Mouse (Mus musculus) CD4-positive helper T cell, adult 2 months (primary cell): ENCODE results near the gene Ubac2.
"Not testable (repeated sequence)": the region's sequence is repeated elsewhere in the genome, so short reads cannot be mapped to it uniquely, and the experiment has no call there.

ENCODE experiments used
- DNase-seq: peaks from one replicate; pipeline ENCODE4 v3.0.0-alpha.2; 2012; ENCODE audit warnings: low read depth, missing footprints, low spot score

The Ubac2 gene

DNA sequence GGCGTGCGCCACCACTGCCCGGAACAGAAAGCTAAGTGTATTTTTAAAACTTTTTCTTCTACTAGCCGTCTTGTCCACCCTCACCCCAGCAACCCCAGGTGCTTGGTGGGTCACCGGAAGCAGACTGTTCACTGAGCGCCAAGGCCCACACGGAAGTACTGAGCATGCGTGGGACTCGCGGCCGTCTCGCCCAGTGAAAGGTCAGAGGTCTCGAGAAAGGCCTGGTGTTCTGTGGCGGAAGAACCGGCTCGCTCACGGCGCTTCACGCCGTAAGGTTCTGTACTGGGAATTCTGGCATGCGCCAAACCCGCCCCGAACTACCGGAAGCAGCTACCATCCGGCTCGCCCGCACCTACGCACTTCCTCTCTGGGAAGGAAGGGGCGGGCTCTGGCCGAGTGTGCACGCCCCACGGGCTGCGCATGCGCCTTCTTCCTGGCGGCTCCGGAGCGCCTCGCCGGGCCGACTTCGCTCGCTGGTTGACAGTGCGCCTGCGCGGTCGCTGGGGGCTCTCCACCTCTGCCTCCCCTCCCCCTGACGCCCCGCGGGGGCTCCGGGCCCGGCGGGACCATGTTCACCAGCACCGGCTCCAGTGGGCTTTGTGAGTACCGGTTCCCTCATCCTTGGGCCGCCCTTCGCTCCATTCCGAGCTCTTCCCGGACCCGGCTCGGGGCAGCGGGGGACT, at the start of gene Ubac2:
Ubac2 (plus strand) TSS at position 445 of the 683 bp plus-strand sequence.
- DNase-seq: peak; percentile 98

DNA sequence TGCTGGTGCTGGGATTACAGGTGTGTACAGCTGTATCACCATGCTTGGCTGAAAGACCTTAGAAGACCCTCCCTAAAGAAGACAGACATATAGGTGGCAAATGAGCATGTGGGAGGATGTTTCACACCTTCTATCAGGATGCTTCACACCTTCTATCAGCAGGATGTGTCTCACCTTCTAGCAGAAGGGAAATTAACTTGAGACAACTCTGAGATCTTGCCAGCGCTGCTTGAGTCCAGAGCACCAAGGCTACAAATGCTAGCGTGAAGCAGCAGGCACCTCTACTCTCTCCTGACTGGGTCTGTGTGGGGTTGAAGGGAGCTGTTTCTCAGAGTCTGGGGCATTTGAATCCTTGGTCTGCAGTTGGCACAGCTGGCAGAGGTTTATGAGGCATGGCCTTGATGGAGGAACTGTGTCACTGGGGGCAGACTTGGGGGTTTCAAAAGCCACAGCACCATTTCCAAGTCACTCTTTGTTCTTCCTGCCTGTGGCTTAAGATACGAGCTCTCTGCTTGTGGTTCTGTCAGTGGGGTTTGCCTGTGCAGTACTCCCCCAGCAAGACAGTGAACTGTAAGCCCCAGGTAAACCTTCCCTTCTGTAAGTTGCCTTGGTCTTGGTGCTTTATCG, 48.5 kb upstream of the Ubac2 start:
- peak; percentile 48 for DNase-seq

DNA sequence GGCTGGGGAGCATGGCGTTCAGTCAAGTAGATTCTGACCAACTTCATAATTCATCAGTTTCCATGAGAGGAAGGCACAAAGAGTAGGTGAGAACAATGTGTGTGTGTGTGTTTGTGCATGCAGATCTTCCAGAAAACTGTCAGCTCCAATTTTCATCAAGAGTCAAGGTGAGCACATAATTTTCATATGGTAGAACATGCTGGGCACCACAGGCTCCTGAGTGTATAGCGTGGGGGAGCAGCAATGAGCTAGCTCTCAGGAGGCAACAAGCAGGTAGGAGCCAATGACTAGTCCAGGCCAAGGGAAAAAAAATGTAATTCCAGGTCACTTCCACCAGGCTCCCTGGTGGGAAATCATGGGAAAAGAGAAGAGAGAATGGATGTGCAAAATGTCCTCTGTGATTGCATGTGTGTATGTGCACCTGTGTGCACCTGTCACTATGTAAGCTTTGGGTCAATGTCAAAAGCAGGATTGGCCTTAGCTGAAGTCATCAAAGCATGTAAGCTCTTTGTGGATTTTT, 45.4 kb upstream of the Ubac2 start:
- DNase-seq: no peak

DNA sequence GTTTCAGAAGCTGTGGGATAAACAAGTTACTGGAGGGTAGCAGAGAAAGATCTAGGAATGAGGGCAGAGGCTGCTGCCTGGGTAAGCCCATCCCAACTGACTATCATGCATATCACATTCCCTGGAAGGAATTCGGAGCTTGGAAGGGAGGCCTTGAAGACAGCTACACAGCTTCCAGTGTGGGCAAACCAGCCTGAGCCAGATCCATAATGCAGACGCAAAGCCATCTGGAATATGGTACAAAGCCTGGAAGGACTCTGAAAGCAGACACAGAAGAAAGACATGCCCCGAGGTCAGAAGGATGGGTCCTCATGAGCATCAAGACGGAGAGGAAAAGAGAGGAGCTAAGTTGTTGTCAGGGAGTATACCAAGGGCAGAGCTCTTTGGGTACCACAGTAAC, 40.3 kb upstream of the Ubac2 start:
- no peak for DNase-seq

DNA sequence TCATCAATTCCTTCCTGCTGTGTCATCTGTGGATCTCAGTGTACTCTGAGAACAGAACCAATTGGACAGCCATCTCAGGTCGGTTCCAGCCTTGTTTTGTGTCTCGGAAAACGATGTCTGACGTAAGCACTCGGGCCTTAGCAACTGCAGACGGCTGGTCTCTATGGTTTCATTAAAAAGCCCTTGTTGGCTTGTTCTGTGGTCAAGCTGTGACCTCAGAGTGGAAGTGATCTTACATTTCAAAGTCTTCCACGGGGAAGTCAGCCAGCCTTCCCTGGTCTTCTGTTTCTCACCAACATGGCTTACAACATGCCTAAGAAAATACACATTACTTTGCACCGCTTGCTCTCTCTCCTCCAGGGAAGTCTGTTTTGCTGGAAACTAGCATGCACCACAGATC, 38.2 kb upstream of the Ubac2 start:
- no peak for DNase-seq

DNA sequence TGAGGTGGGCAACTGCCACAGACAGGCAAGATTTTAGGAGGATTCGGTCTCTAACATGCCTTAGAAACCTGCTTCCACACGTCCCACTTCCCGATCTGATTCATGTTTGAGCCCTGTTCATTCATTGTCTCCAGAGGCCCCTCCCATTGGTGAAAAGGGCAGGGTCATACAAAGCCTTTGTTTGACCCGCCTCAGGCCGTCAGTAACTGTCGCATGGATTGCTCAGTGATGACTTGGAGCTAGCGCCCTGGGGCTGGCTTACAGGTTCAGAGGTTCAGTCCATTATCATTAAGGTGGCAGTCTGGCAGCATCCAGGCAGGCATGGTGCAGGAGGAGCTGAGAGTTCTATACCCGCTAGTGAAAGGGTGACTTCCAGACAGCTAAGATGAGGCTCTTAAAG, 33.9 kb upstream of the Ubac2 start:
- no peak for DNase-seq

DNA sequence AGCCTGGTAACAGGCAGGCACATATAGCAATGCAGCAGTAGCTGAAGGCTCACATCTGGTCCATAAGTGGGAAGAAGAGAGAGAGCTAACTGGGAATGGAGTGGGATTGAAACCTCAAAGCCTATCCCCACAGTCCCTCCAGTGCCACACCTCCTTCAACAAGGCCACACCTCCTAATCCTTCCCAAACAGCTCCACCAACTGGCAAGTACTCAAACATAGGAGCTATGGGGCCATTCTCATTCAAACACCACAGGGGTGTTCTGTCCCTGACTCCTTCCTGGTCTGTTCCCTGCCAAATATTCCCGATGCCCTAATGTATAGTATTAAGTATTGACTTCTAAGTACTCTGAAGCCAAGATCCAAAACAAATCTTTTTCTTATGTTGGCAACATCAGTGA, 27.2 kb upstream of the Ubac2 start:
- no peak for DNase-seq

DNA sequence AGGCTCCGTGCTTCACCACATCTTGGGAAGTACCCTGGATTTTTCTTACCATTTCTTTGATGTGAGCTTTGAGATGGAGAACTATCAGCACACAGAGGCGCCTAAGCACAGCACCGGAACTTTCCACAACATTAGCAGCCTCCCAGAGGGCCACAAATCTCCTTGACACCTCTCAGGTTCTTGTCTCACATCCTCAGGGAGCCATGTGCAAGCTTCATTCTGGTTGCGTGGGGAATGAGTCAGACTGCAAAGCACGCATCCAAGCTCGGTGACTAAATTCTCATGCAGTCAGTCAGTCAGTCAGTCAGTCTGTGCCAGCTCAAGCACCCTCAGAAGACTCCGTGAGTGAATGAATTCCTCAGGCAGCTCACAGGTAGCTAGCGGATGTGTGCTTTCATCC, 25.9 kb upstream of the Ubac2 start:
- no peak for DNase-seq

DNA sequence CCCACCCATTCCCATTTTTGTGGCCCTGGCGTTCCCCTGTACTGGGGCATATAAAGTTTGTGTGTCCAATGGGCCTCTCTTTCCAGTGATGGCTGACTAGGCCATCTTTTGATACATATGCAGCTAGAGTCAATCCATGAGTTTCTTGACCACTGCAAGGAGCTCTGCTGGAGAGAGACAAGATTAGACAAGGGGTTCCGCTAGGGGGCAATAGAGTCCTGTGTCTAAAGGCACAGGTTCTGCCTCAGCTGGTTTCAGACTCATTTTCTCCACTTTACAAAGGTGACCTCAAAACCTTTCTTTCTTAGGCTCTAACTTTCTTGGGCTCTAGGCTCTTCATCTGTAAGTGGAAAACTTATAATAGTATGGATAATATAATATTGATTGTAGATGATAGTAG, 13.3 kb upstream of the Ubac2 start:
- DNase-seq: peak; percentile 82

DNA sequence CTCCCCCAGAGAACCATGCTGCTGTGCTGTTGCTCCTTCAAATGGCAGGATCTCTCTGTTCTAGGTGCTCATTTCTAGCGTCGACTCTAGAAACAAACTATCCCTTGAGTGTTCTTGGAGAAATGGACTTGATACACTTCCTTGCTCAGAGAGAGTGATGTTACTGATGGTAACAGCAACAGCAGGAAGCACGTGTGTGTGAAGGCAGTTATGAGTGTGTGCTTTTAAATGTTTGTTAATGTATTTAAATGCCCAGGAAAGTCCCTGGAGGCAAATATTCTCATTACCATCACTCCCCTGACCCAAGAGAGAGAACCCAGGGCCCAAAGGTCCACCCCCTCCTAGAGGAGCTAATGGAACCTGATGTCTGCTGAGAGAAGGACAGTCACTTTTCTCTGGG, 11.8 kb upstream of the Ubac2 start:
- no peak for DNase-seq

DNA sequence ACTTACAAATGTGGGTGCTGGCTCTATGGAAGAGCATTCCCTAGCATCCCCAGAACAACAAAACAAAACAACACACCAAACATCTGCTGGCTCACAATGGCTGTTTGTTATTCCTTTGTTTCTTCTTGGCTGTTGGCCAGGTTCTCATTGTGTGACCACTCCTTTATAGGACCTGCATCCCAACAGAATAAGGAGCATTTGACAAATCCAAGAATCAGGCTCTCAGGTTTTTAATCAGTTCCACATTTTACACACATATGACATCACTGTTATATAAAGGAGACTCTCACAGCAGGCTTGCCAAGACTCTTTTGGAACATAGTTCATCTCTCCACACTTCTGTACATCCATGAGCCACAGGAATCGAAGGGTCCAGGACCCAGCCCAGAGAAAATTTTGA, 9.3 kb upstream of the Ubac2 start:
- no peak for DNase-seq

DNA sequence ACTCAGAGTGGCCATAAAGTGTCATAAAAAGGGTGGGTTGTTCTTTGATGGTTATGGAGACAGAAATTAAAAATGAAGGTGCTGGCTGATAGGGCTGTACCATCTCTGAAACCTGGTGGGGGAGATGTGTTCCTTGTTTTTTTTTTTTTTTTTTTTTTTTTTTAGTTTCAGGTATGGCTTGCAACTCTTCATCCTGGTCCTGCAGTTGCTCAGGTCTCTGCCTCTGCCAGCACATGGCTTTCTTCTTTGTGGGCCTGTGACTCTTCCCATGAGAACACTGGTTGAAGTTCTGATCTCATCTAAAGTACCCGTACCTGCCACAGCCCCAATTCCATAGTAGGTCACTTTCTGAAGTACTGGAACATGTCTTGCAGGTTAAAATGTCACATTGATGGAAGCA, 5.7 kb upstream of the Ubac2 start:
- DNase-seq: no peak

DNA sequence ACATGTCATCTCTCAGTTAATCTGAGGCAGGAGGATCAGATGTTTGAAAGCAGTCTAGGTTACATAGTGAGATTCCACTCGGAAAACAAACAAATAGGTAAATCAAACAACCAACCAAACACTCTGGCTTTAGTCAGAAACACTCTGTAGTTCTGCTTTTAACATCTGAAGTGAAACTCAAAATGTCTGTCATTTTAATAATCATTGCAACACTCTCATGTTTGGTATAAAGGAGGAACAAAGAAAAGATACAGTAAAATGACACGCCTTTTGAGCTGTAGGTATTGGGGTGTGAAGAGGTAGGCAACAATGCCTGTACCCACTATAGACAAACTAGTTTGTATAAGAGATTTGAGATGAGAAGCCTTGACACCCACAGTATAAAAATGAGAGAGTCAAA, 5.2 kb upstream of the Ubac2 start:
- DNase-seq: no peak

DNA sequence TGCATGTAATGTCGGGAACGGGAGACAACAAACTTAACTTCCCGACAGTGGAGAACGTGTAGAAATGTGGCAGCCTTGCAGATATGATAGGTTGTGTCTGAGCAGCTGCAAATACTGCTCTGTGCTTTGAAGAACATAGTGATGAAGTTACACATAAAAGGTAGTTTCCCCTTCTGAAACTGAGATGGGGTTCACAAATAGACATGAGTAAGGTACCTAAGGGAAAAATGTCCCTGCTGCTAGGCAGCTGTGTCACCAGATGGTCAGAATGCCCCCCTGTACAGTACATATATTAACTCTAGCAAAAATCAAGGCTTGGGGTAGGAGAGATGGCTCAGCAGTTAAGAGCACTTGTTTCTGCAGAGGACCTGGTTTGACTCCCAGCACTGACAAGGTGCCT, 4.8 kb upstream of the Ubac2 start:
- DNase-seq: no peak

DNA sequence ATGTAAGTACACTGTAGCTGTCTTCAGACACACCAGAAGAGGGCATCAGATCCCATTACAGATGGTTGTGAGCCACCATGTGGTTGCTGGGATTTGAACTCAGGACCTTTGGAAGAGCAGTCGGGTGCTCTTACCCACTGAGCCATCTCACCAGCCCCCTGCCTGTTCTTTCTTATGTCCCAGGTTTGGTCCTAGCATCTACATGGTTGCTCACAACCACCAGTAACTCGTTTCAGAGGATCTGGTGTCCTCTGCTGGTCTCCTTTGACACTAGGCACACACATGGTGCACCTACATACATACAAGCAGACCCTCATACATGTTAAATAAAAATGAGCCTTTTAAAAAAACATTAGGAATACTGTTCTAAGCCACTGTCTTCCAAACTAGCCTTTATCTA, 2.2 kb upstream of the Ubac2 start:
- DNase-seq: not testable (repeated sequence)

DNA sequence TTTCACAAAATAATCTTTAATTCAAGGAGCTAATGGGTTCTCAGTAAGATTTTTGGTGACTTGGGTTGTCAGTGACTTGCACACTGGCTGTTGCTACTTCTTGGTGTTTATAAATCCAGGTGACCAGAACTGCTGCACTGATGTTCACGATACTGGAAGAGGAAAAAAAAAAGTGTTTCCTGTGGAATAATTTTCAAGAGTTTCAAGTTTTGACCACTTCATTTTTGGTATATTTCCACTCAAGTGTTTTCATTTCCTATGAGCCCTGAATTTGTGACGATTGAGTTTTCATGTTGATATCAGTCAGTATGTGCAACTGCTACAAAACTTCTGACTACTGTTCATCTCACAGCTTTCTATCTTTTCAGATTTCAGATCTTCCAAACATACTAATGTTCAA, 1.6 kb upstream of the Ubac2 start:
- no peak for DNase-seq

DNA sequence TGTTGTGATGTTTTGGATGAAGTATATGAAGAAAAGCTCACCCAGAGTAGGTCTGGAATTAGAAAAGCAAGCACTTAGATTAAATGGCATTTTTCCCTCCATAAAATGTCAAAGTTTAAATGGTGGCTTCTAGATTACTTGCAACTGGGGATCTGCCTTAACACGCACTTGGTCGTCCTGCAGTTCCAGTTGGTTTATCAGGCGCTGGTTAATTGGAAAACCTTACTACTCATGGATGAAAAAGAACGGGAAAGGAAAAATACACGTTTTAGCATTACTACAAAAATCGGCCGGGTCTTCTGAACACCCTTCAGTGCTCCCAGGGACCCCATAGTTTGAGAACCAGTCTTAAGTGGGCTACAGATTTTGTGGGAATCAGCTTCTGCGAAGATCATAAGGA, 780 bp upstream of the Ubac2 start:
- DNase-seq: no peak

DNA sequence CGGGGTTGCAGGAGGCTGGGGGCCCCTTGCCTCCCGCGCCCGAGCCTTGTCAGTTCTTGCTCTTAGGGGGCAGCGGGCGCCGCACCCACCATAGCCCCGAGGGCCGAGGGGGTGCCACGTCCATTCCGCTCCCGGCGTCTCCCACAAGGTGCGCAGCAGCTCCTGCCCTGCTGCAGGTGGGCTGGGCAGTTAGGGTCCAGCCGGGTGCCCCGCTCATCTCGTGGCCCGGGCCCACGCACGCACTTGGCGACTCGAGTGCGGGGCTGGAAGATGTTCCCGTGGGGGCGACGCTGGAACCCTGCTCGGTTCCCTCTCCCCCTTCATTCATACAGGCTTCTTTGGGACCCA, 413 bp downstream of the Ubac2 start:
- DNase-seq: no peak

DNA sequence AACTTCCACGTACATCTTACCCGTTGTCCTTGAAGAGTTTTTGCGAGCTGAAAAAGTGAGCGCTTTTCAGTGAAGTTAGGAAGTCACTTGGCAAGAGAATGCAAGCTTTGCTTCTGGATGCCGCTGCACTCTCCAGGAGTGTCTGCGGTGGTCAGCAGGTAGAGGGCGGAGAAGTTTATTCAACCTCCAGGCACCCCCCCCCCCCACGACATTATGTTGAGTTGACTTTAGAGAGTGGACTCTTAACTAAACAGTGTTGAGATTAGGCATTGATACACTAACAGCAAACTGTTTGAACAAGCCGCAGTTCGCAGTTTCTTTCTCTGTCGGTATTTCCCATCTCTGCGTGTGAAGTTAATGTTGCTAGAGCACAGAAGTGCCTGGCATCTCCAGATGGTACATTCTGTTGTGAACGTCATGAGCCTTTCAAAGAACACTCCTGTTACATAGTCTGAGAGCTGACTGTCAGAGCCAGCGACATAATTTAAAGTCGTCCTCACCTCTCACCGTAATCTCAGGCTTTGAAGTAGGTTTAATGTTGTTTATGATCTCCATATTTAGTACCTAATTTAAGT, 933 bp downstream of the Ubac2 start:
- DNase-seq: peak; percentile 84

DNA sequence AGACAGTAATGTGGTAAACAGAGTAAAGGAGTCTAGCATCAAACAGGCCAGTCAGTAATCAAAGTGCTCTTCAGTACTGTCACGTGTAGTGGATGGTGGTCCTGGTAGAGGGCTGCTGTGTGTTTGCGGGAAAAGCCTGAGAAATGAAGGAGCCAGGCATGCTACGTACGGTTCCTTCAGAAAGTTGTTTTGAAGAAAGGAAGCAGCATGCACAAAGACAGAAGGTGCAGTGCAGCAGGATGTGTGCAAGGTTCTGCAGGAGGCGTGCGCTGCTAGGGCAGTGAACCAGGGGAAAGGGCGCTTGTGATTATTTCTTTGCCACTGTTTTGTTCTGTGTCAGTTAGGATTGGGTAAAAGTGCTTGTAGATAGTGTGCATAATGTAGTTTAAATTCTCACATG, 2.8 kb downstream of the Ubac2 start:
- peak; percentile 60 for DNase-seq

DNA sequence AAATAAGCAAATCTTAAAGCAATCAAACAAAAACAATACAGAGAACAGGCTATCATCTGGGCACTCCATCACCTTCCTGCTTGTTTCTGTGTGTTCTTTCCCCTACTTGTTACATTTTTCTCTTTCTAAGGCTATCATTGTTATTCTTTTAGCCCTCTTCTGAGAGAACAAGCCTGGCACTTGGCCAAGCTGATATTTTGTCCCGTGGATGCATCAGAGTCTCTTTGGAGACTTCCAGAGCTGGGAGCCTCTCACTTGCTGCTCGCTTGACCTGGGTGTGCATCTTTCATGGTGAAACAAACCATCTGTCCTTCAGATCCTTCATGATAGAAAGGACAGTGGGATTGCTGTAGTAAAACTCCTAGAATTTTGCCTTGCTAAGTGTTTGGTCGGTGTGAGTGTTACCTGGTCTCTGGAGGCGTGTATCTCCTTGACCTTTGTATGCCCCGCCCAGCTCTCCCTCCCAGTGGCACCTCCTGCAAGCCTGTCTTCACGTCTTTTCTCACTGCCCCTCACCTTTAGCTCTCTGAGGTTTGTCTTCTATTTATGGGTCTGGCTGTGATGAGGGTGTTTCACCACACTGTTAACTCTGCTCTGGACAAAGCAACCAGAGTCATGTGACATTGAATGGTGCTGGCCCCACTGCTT, 5.9 kb downstream of the Ubac2 start:
- DNase-seq: no peak

DNA sequence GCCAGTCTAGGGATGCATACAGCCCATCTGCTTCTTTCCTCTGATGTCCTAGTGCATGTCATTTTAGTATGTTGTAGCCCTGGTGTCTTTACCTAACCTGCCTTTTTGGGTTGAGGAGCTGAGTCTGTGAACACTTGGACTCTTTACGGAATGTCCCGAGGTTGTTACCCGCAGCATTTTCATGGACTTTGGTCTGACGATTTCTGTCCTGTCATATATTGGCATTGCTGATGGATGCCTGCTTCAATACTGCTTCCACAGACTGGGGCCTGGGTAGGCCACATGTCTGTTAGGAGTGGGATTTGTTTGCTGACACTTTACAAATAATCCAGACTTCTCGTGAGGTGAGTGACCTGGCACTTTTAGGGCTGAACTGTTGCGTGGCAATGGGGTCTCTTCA, 15.3 kb downstream of the Ubac2 start:
- no peak for DNase-seq
